Mouse (Mus musculus): ENCODE measurements around the gene Rbak.

- TF ChIP-seq CTCF (IDR thresholded peaks at IDR 0.05; ENCODE audit: low read depth, low read length) (no peak), POLR2A (IDR thresholded peaks at IDR 0.05; ENCODE audit: extremely low read depth, insufficient read depth, low read length) (no peak)
Observed at GRCm38 (mm10) chr5:143196506-143196905, 15.9 kb upstream of the Rbak start.

All from liver, adult 2 months (tissue).